Mouse (Mus musculus): Measurements from ENCODE around the gene Nab2. TPM values are rescaled to one million over a fixed set of nuclear protein-coding genes. Genes with fewer than 3 reads are reported as not detected.

The Nab2 gene
- polyA plus RNA-seq, 1 experiment from 2014 or later, result 4.2 TPM

GRCm38 (mm10) chr10:127691053-127691452, 22.7 kb upstream of the Nab2 start:
- H3K27ac ChIP-seq (ENCODE audit: low read depth, low read length), result no peak overlapping the region
- ATAC-seq, result no peak
- 17% methylated on average over 1 of the region's 1 CpGs for WGBS
- no peak overlapping the region for H3K9ac ChIP-seq (ENCODE audit: low read depth, low read length)
- H3K27me3 ChIP-seq (replicated peaks; ENCODE audit: control insufficient read depth, insufficient read depth, low read length), result no peaks in the 10 kb centered on the region
- H3K4me2 ChIP-seq (replicated peaks; ENCODE audit: low read depth), result no peak overlapping the region
- peak; percentile 47 for TF ChIP-seq CTCF (IDR thresholded peaks at IDR 0.05; ENCODE audit: low read depth)
- H3K4me3 ChIP-seq (ENCODE audit: low read depth, low read length), result no peak overlapping the region
- H3K4me1 ChIP-seq (replicated peaks; ENCODE audit: control insufficient read depth, insufficient read depth, low read length), result no peaks in the 10 kb centered on the region
- peaks cover 18% of the 10 kb centered on the region; the same call in 1 of the 2 replicates for H3K36me3 ChIP-seq (ENCODE audit: control insufficient read depth, insufficient read depth)
- no peaks in the 10 kb centered on the region for H3K9me3 ChIP-seq (ENCODE audit: control insufficient read depth)

DNA sequence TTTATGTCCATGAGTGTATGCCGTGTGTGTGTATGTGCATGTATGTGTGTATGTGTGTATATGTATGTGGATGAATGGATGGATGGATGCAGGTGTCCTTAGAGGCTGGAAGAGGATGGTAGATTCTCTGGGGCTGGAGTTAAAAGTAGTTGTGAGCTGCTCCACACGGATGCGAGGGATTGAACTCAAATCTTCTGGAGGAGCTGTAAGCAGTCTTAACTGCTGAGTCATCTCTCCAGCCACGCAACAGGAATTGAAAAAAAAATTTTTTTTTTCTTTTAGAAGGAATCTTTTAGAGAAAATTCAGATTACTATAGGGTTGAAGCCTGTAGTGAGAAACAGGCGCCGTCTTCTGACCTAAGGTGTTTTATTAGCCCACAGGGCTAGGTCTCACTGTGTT, 14.5 kb upstream of the Nab2 start:
- ATAC-seq, result no peak
- no peak for TF ChIP-seq CTCF (IDR thresholded peaks at IDR 0.05; ENCODE audit: low read depth)

GRCm38 (mm10) chr10:127679881-127680280, 11.5 kb upstream of the Nab2 start:
- Histone ChIP-seq H3K4me3 (ENCODE audit: low read depth, low read length) (no peak overlapping the region), H3K36me3 (ENCODE audit: control insufficient read depth, insufficient read depth) (no peaks in the 10 kb centered on the region; the same call in 1 of the 2 replicates), H3K9me3 (ENCODE audit: control insufficient read depth) (no peaks in the 10 kb centered on the region), H3K9ac (ENCODE audit: low read depth, low read length) (no peak overlapping the region), H3K4me1 (replicated peaks; ENCODE audit: control insufficient read depth, insufficient read depth, low read length) (no peaks in the 10 kb centered on the region), H3K27me3 (replicated peaks; ENCODE audit: control insufficient read depth, insufficient read depth, low read length) (no peaks in the 10 kb centered on the region), H3K4me2 (replicated peaks; ENCODE audit: low read depth) (no peak overlapping the region), H3K27ac (ENCODE audit: low read depth, low read length) (no peak overlapping the region)
- 79% methylated on average over 3 of the region's 3 CpGs for WGBS
- TF ChIP-seq CTCF (IDR thresholded peaks at IDR 0.05; ENCODE audit: low read depth), result no peak
- ATAC-seq, result no peak

More for the DNA sequence above, 14.5 kb upstream of the Nab2 start:
- no peaks in the 10 kb centered on the region for H3K27me3 ChIP-seq (replicated peaks; ENCODE audit: control insufficient read depth, insufficient read depth, low read length)
- WGBS, result 86% methylated on average over 6 of the region's 6 CpGs
- no peaks in the 10 kb centered on the region; the same call in 1 of the 2 replicates for H3K36me3 ChIP-seq (ENCODE audit: control insufficient read depth, insufficient read depth)
- no peak overlapping the region for H3K4me3 ChIP-seq (ENCODE audit: low read depth, low read length)
- no peak overlapping the region for H3K4me2 ChIP-seq (replicated peaks; ENCODE audit: low read depth)
- H3K9ac ChIP-seq (ENCODE audit: low read depth, low read length), result no peak overlapping the region
- no peak overlapping the region for H3K27ac ChIP-seq (ENCODE audit: low read depth, low read length)
- no peaks in the 10 kb centered on the region for H3K9me3 ChIP-seq (ENCODE audit: control insufficient read depth)
- H3K4me1 ChIP-seq (replicated peaks; ENCODE audit: control insufficient read depth, insufficient read depth, low read length), result no peaks in the 10 kb centered on the region

- Histone ChIP-seq H3K4me3 (ENCODE audit: low read depth, low read length) (no peak overlapping the region), H3K4me1 (replicated peaks; ENCODE audit: control insufficient read depth, insufficient read depth, low read length) (no peaks in the 10 kb centered on the region), H3K4me2 (replicated peaks; ENCODE audit: low read depth) (no peak overlapping the region), H3K9me3 (ENCODE audit: control insufficient read depth) (no peaks in the 10 kb centered on the region), H3K36me3 (ENCODE audit: control insufficient read depth, insufficient read depth) (no peaks in the 10 kb centered on the region; the same call in 1 of the 2 replicates), H3K27me3 (replicated peaks; ENCODE audit: control insufficient read depth, insufficient read depth, low read length) (no peaks in the 10 kb centered on the region), H3K9ac (ENCODE audit: low read depth, low read length) (no peak overlapping the region), H3K27ac (ENCODE audit: low read depth, low read length) (no peak overlapping the region)
- WGBS, result 98% methylated on average over 1 of the region's 1 CpGs
- no peak for TF ChIP-seq CTCF (IDR thresholded peaks at IDR 0.05; ENCODE audit: low read depth)
- ATAC-seq, result no peak
Observed at GRCm38 (mm10) chr10:127679208-127679607, 10.8 kb upstream of the Nab2 start.

- no peaks in the 10 kb centered on the region for H3K27me3 ChIP-seq (replicated peaks; ENCODE audit: control insufficient read depth, insufficient read depth, low read length)
- peak; percentile 47; the same call in 1 of the 2 replicates for ATAC-seq
- H3K9ac ChIP-seq (ENCODE audit: low read depth, low read length), result peak overlapping the region; percentile 48
- no peaks in the 10 kb centered on the region for H3K9me3 ChIP-seq (ENCODE audit: control insufficient read depth)
- H3K36me3 ChIP-seq (ENCODE audit: control insufficient read depth, insufficient read depth), result no peaks in the 10 kb centered on the region; the same call in 1 of the 2 replicates
- H3K4me1 ChIP-seq (replicated peaks; ENCODE audit: control insufficient read depth, insufficient read depth, low read length), result no peaks in the 10 kb centered on the region
- 7% methylated on average over 14 of the region's 14 CpGs for WGBS
- peak overlapping the region; percentile 96 for H3K4me2 ChIP-seq (replicated peaks; ENCODE audit: low read depth)
- peak overlapping the region; percentile 71 for H3K4me3 ChIP-seq (ENCODE audit: low read depth, low read length)
- peak; percentile 97 for TF ChIP-seq CTCF (IDR thresholded peaks at IDR 0.05; ENCODE audit: low read depth)
- no peak overlapping the region for H3K27ac ChIP-seq (ENCODE audit: low read depth, low read length)
Observed at GRCm38 (mm10) chr10:127677591-127678336, 9.4 kb upstream of the Nab2 start.

GRCm38 (mm10) chr10:127676691-127677548, 8.6 kb upstream of the Nab2 start:
- peak overlapping the region; percentile 96 for H3K4me2 ChIP-seq (replicated peaks; ENCODE audit: low read depth)

More at GRCm38 (mm10) chr10:127676691-127677548, 8.6 kb upstream of the Nab2 start:
- Histone ChIP-seq H3K27me3 (replicated peaks; ENCODE audit: control insufficient read depth, insufficient read depth, low read length) (no peaks in the 10 kb centered on the region), H3K4me3 (ENCODE audit: low read depth, low read length) (peak overlapping the region; percentile 71), H3K9ac (ENCODE audit: low read depth, low read length) (peak overlapping the region; percentile 48), H3K9me3 (ENCODE audit: control insufficient read depth) (no peaks in the 10 kb centered on the region), H3K4me1 (replicated peaks; ENCODE audit: control insufficient read depth, insufficient read depth, low read length) (no peaks in the 10 kb centered on the region), H3K27ac (ENCODE audit: low read depth, low read length) (peak overlapping the region; percentile 68), H3K36me3 (ENCODE audit: control insufficient read depth, insufficient read depth) (no peaks in the 10 kb centered on the region; the same call in 1 of the 2 replicates)
- ATAC-seq, result peak; percentile 94
- under 1% methylated on average over 70 of the region's 71 CpGs for WGBS
- TF ChIP-seq CTCF (IDR thresholded peaks at IDR 0.05; ENCODE audit: low read depth), result no peak
